7 mouse cellular contexts compared by ENCODE assay signal in genomic region chr11:30954279-30954725, GRCm38 (mm10). TPM values are rescaled to one million over a fixed set of nuclear protein-coding genes. Genes with fewer than 3 reads are reported as not detected.
DNase-seq lines count a peak whose midpoint lies in the region; ATAC-seq lines count a peak whose summit lies in the region.

Gene Erlec1, minus strand, starts transcription at chr11:30954335.

- peak within 1 kb of the TSS; percentile 89 for H3K9ac ChIP-seq in embryonic facial prominence, embryonic 11.5 days (replicated peaks; ENCODE audit: low read length)
- peak within 1 kb of the TSS; percentile 90 for H3K9ac ChIP-seq in midbrain, embryonic 13.5 days (replicated peaks)

- H3K36me3 ChIP-seq in embryonic facial prominence, embryonic 11.5 days (replicated peaks; ENCODE audit: control insufficient read depth, insufficient read depth, low read depth, low read length) = no peaks in the 10 kb centered on the region
- peaks cover 50% of the 10 kb centered on the region for H3K36me3 ChIP-seq in limb, embryonic 10.5 days
- H3K36me3 ChIP-seq in midbrain, embryonic 13.5 days = peaks cover 23% of the 10 kb centered on the region

- ATAC-seq in embryonic facial prominence, embryonic 11.5 days (replicated peaks; ENCODE audit: insufficient number of reproducible peaks, low FRiP score, low TSS enrichment, low read depth) = peak; percentile 98
- peak; percentile 98 for ATAC-seq in granulocyte monocyte progenitor cell, adult 5-6 weeks (replicated peaks; ENCODE audit: poor library complexity, severe bottlenecking)
- peak; percentile 99 for ATAC-seq in midbrain, embryonic 13.5 days

- peak within 1 kb of the TSS; percentile 65 for H3K4me2 ChIP-seq in embryonic facial prominence, embryonic 11.5 days (ENCODE audit: low read depth, low read length)
- peak within 1 kb of the TSS; percentile 85 for H3K4me2 ChIP-seq in midbrain, embryonic 13.5 days (replicated peaks)

- peak within 1 kb of the TSS; percentile 73 for H3K4me3 ChIP-seq in embryonic facial prominence, embryonic 11.5 days (ENCODE audit: low read depth, low read length)
- H3K4me3 ChIP-seq in limb, embryonic 10.5 days = peak within 1 kb of the TSS; percentile 90
- peak within 1 kb of the TSS; percentile 91 for H3K4me3 ChIP-seq in midbrain, embryonic 13.5 days (replicated peaks)

- no peaks in the 10 kb centered on the region for H3K4me1 ChIP-seq in embryonic facial prominence, embryonic 11.5 days (ENCODE audit: control insufficient read depth, insufficient read depth, low read length)
- peaks cover 9% of the 10 kb centered on the region for H3K4me1 ChIP-seq in limb, embryonic 10.5 days
- H3K4me1 ChIP-seq in midbrain, embryonic 13.5 days (replicated peaks) = peaks cover 17% of the 10 kb centered on the region

- WGBS in embryonic facial prominence, embryonic 11.5 days = under 1% methylated on average over 34 of the region's 40 CpGs
- under 1% methylated on average over 40 of the region's 40 CpGs for WGBS in limb, embryonic 10.5 days
- under 1% methylated on average over 40 of the region's 40 CpGs for WGBS in midbrain, embryonic 13.5 days

- H3K27ac ChIP-seq in embryonic facial prominence, embryonic 11.5 days (replicated peaks; ENCODE audit: low read depth, low read length) = peak within 1 kb of the TSS; percentile 65
- H3K27ac ChIP-seq in limb, embryonic 10.5 days = peak within 1 kb of the TSS; percentile 92
- H3K27ac ChIP-seq in midbrain, embryonic 13.5 days = peak within 1 kb of the TSS; percentile 88

- no peaks in the 10 kb centered on the region for H3K9me3 ChIP-seq in embryonic facial prominence, embryonic 11.5 days (replicated peaks; ENCODE audit: control insufficient read depth, low read length)
- peaks cover 4% of the 10 kb centered on the region; the same call in 1 of the 2 replicates for H3K9me3 ChIP-seq in limb, embryonic 10.5 days (replicated peaks)
- H3K9me3 ChIP-seq in midbrain, embryonic 13.5 days = peaks cover 8% of the 10 kb centered on the region

- DNase-seq in adrenal gland, postnatal 14 days = peak; percentile 94
- DNase-seq in embryonic facial prominence, embryonic 11.5 days (ENCODE audit: low spot score) = peak; percentile 94
- peak; percentile 84 for DNase-seq in kidney, adult 11 months
- peak; percentile 92 for DNase-seq in limb, embryonic 10.5 days (ENCODE audit: low spot score)
- peak; percentile 75 for DNase-seq in spleen, adult 12 weeks (ENCODE audit: low spot score)

- H3K27me3 ChIP-seq in embryonic facial prominence, embryonic 11.5 days (ENCODE audit: control insufficient read depth, insufficient read depth, low read length) = no peaks in the 10 kb centered on the region
- H3K27me3 ChIP-seq in limb, embryonic 10.5 days (ENCODE audit: low read depth, poor library complexity, severe bottlenecking) = no peaks in the 10 kb centered on the region
- H3K27me3 ChIP-seq in midbrain, embryonic 13.5 days = no peaks in the 10 kb centered on the region

RNA-seq across cellular contexts. Expression of gene Erlec1, which starts in this region (rescaled TPM):
- total RNA-seq in adrenal gland, postnatal 14 days (2021) = 54.5 and 67.3 TPM in 2 replicates
- 9.4 and 10.4 TPM in 2 replicates for polyA plus RNA-seq in embryonic facial prominence, embryonic 11.5 days (2014; fragmentation: Nextera tagmentation; extraction: Ambion mirVana)
- total RNA-seq in granulocyte monocyte progenitor cell, adult 5-6 weeks (2014; fragmentation: Nextera tagmentation) = 33.5 and 34.9 TPM in 2 replicates
- 27.1 and 33.7 TPM in 2 replicates for total RNA-seq in granulocyte monocyte progenitor cell, adult 5-6 weeks (2017)
- polyA plus RNA-seq in limb, embryonic 10.5 days (2016; fragmentation: Nextera tagmentation; extraction: Ambion mirVana) = 7.0 and 7.3 TPM in 2 replicates
- 11.5 and 12.3 TPM in 2 replicates for polyA plus RNA-seq in midbrain, embryonic 13.5 days (2015; fragmentation: Nextera tagmentation; extraction: Ambion mirVana)

Comparison
In these comparisons a context has a peak if more than half of its experiments do, and no peak if none do; other contexts are left out.
1. Peak in every context shown above with its lines: DNase-seq, ATAC-seq, H3K4me3 ChIP-seq and H3K27ac ChIP-seq.